Mouse (Mus musculus) heart, postnatal 4 days (tissue): ENCODE results near the gene Dnaic2. TPM values are rescaled to one million over a fixed set of nuclear protein-coding genes. Genes with fewer than 3 reads are reported as not detected.
A peak's percentile ranks its signal among the peaks of the same experiment; 100 is the strongest.

ENCODE experiments used
- DNase-seq: peaks from one replicate; pipeline ENCODE4 v3.0.0; 2021
- total RNA-seq, 2 experiments: library from RNA; stranded (reverse); gene quantifications; 2 replicates each; pipeline ENCODE4 v1.2.3; 2021

Gene Dnaic2
- total RNA-seq, result under 1 TPM; 0.79 to 0.88 TPM

- peak; percentile 81 for DNase-seq
Observed at GRCm38 (mm10) chr11:114726965-114727825, at the start of gene Dnaic2. Dnaic2 (plus strand) TSS chr11:114727408.

GRCm38 (mm10) chr11:114679582-114679981 lies 47.6 kb upstream of the Dnaic2 start:
- DNase-seq, result peak; percentile 61

GRCm38 (mm10) chr11:114680291-114680690 lies 46.9 kb upstream of the Dnaic2 start:
- peak; percentile 59 for DNase-seq

GRCm38 (mm10) chr11:114681054-114681453 lies 46.2 kb upstream of the Dnaic2 start:
- DNase-seq, result no peak

DNA sequence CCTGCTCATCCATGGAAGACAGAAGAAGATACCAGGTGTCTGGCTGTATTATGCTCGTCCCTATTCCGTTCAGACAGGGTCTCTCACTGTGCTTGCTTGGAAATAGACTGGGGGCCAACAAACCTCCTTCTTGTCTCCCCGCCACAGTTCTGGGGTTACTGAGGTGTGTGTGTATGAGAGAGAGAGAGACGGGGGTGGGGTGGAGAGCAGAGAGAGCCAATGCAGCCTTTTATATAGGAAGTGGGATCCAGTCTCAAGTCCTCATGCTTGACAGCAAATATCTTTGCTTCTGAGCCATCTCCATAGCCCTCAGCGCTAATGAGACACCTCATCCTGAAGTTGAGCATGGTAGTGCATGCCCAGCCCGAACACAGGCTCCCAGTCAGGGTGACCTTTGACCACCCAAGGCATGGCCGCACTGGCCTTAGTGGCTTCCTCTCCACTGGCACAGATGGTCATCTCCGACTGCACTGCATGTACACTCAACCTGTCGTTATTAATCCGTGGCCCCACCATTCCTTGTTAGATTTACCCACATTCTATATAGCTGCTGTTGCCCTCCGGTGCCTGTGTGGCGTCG lies 44.8 kb upstream of the Dnaic2 start:
- no peak for DNase-seq

DNA sequence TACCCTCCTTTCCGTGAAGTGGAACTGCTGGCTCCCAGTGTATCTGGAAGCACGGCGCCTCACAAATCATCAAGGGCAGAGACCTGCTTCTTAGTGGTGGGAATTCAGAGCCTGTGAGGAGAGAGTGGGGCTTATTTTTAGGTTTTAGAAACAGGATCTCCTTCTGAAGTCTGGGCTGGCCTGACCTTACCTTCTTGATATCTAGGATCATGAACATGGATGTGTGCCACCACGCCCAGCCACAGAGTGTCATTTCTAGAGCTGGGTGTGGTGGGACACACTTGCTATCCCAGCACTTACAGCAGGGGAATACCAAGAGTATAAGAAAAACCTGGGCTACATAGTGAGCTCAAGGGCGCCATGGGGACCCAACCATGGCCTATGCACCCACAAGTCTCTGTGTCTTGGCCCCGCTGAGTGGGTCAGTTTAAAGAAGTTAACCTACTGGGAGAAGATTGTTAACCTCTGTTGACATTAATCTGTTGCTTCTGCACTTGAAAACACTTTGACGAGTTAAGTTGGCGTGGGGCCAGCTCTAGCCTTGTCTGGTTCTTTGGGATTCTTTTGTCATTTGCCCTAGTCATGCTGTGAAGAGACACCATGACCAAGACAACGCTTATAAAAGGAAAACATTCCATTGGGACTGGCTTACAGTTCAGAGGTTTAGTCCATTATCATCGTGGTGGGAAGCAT lies 44.0 kb upstream of the Dnaic2 start:
- DNase-seq, result no peak

GRCm38 (mm10) chr11:114683722-114684621 lies 43.2 kb upstream of the Dnaic2 start:
- DNase-seq, result no peak

DNA sequence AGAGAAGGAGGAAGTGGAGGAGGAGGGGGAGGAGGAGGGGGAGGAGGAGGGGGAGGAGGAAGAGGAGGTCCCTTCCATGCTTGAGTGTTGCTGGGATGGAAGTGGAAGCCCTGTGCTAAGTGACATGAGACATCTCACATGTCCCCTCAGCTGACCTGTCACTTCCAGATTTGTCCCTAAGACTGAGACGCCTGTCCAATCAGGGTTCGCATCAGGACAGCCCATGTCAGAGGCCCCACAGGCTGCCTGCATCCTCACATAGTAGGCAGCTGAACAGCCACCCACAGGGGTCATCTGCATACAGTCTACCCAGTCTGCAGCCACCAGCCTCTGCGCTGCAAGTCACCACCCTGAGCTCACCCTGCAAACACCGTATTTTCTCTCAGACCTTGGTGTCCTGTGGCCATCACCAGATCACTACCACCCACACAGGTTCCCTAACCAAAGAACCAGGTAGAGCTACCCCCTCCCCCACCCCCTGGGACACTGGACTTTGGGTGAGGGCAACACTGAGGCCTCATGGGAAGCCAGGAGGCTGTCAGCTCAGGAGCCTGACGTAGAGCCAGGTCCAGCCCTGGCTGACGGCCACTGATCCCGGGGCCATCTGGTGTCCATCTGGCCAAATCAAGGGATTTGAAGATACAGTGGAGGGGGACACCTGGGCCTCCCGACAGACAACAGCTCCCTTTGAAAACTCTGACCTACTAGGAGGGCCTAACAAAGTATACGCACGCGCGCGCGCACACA lies 42.4 kb upstream of the Dnaic2 start:
- peak; percentile 38 for DNase-seq

DNA sequence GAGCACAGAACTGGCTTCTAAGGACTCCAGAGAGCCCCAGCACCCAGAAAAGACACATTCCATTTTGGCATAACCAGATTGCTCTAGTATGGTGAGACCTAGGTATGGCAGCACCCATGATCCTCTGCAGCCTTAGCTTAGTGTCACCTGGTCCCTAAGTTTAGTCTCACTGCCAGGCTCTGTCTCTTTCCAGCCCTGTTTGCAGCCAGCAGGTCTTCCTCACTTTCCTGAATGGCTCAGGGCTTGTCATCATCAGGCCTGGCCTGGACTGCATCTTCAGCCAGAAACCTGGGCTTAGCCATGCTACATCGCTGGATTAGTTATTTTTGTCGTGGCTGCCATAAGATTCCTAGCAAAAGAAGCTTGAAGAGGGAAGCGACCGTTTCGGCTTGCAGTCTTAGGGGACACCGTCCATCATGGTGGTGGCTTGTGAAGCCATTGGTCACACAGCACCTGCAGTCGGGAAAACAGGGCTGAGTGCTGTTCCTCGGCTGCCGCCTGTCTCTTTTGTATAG lies 41.6 kb upstream of the Dnaic2 start:
- DNase-seq, result no peak

DNA sequence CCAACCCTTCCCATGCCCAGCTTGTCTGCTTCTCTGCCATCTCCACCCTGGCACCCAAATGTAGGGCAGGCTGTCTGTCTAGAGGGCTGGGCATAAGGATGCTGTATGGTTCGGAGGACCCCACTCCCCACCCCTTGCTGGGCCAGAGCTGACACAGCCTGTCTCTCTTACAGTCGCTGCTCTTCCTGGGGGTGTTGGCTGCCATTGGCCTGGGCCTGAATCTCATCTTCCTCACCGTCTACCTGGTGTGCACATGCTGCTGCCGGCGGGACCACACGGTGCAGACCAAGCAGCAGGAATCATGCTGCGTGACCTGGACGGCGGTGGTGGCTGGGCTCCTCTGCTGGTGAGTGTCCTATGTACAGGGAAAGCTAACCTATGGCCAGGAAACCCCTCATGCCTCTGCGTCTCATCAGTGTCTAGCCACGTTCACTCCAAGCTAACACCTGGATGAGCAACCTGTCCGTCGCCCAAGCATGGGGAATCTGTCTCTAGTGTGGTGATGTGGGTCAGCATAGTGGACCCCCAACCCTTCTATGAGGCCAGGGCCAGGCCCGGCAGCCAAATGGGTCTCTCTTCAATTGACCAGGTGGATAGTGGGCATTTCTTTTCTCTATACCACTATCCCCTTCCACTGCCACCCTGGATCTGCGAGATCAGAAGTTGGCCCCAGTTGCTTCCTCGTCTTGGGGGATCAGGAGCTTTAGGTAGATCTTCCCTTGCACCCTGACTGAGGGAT lies 40.8 kb upstream of the Dnaic2 start:
- DNase-seq, result no peak

DNA sequence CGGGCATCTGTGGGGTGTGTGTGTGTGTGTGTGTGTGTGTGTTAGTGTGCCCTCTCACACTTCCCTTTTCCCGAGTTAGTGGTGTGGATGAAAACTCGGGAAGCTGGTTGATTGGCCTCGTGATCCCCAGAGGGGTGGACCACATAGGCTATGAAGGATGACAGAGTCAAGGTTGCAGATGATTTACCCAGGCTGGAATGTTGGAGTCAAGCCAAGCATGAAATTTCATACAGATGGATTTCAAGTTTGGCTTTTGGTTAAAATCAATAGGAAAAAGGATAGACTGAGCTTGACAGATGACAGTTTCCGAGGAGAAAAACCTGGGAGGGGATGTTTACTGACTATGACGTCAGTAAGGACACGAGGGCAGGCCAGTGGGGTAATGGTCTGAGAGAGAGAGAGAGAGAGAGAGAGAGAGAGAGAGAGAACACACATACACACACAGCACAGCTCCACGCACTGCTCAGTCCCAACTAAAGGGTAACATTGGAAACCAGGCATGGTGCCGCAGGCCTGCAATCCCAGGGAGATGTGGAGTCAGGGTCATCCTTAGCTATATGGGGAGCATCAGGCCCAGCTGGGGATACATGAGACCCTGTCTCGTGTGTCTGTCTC lies 39.5 kb upstream of the Dnaic2 start:
- DNase-seq, result no peak

- DNase-seq, result no peak
Observed at GRCm38 (mm10) chr11:114688729-114689128, 38.5 kb upstream of the Dnaic2 start.

DNA sequence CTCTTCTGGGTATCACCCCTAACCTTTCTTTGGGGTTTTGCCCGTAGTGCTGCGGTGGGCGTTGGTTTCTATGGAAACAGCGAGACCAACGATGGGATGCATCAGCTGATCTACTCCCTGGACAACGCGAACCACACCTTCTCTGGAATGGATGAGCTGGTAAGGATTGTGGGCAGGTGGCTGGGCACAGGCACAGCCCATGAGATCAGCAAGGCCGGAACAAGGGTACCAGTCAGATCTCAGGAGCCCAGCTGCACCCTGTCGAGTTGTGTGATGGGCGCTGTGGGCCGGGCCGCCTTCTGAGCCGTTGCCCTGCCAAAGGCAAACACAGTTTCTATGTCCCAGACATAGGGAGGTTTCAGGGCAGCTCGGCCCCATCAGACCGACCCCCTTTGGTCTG lies 37.0 kb upstream of the Dnaic2 start:
- DNase-seq, result no peak

GRCm38 (mm10) chr11:114691454-114692182 lies 35.6 kb upstream of the Dnaic2 start:
- DNase-seq, result no peak

GRCm38 (mm10) chr11:114692601-114693000 lies 34.6 kb upstream of the Dnaic2 start:
- DNase-seq, result no peak

DNA sequence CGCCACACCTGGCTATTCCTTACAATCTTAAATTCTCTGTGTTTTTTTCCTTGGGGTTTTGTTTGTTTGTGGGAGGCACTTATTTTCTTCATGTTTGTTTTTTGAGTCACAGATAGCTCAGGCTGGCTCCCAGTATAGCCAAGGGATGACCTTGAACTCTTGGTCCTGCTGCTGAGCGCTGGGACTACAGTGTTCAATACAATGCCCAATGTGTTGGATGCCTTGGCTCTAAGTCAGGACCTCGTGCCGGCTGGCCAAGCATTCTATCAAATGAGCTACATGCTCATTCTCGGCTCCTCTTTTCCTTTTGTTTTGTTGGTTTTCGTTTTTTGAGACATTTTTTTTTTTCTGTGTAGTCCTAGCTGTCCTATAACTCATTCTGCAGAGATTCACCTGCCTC lies 33.8 kb upstream of the Dnaic2 start:
- DNase-seq, result no peak

GRCm38 (mm10) chr11:114694451-114694850 lies 32.8 kb upstream of the Dnaic2 start:
- DNase-seq, result no peak

DNA sequence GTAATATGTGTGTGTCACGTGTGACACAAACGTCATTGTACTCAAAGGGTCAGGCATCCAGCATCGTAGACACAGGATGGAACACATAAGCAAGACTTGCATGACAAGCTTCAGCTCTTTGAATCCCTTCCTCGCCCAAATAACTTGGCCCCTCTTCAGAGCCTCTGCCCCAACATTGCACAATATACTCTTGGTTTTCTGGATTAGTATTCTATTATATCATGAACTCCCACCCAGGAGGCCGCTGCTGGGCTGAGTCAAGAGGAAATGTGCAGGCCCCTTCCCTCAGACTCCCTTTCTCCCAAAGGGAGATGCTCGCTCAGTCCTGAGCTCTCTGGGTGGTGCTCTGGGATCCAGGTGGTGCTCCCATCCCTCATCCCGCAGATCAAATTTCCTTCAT lies 28.7 kb upstream of the Dnaic2 start:
- DNase-seq, result no peak

DNA sequence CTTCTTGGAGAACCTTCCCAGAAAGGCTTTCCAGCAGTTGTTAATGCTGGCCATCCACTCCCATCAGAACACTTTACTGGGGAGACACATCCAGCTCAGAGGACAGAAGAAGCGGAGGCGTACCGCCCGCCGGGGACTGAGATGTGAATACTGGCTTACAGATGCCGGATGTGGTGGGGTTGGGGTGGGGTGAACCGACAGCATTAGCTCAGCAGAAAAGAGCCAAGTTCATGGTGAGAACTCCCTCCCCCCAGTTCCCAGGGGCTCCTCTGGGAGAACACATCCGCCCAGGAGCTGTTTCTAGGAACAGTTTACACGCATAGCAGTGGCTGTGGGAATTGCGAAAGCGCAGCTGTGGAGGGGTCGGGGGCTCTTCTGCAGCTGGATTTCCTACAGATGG lies 27.7 kb upstream of the Dnaic2 start:
- peak; percentile 78 for DNase-seq
